Mouse (Mus musculus) limb, embryonic 14.5 days (tissue): ENCODE measurements around the gene Klf12. TPM values are rescaled to one million over a fixed set of nuclear protein-coding genes. Genes with fewer than 3 reads are reported as not detected.

Source experiments
- ATAC-seq: fragments of 200-750 bp; cut with Nextera tagmentation; 2 replicates; pipeline ENCODE4 v1.8.0; 2017; ENCODE audit warnings: low read depth, moderate number of reproducible peaks, moderate TSS enrichment; ENCODE audit not compliant: low FRiP score
- DNase-seq: peaks from one replicate; pipeline ENCODE4 v3.0.0-alpha.2; 2015; ENCODE audit warnings: low spot score
- H3K27ac ChIP-seq: fragments of 300-500 bp; sonication (generic); replicated peaks from 2 replicates; pipeline ENCODE4 v1.5.1; 2014; ENCODE audit warnings: low read depth, mild to moderate bottlenecking, low read length, moderate library complexity, mixed read lengths
- H3K27me3 ChIP-seq: fragments of 300-500 bp; sonication (generic); 2 replicates; pipeline ENCODE4 v1.6.1; 2014; ENCODE audit warnings: low read length, mixed read lengths; ENCODE audit not compliant: control insufficient read depth, insufficient read depth
- H3K36me3 ChIP-seq: fragments of 300-500 bp; sonication (generic); 2 replicates; pipeline ENCODE4 v1.6.1; 2014; ENCODE audit warnings: mild to moderate bottlenecking, low read length, moderate library complexity, mixed read lengths; ENCODE audit not compliant: control insufficient read depth, insufficient read depth
- H3K4me1 ChIP-seq: fragments of 300-500 bp; sonication (generic); 2 replicates; pipeline ENCODE4 v1.6.1; 2014; ENCODE audit warnings: antibody characterized with exemption, low read length, mixed read lengths; ENCODE audit not compliant: control insufficient read depth, insufficient read depth
- H3K4me2 ChIP-seq: fragments of 300-500 bp; sonication (generic); replicated peaks from 2 replicates; pipeline ENCODE4 v1.6.1; 2014; ENCODE audit warnings: low read depth, mild to moderate bottlenecking, low read length, moderate library complexity; ENCODE audit not compliant: severe bottlenecking
- H3K4me3 ChIP-seq: fragments of 300-500 bp; sonication (generic); replicated peaks from 2 replicates; pipeline ENCODE4 v1.5.1; 2014; ENCODE audit warnings: low read length
- H3K9ac ChIP-seq: fragments of 300-500 bp; sonication (generic); 2 replicates; pipeline ENCODE4 v1.6.1; 2014; ENCODE audit warnings: mild to moderate bottlenecking, low read depth, low read length, moderate library complexity; ENCODE audit not compliant: severe bottlenecking
- H3K9me3 ChIP-seq: fragments of 300-500 bp; sonication (generic); 2 replicates; pipeline ENCODE4 v1.6.1; 2016; ENCODE audit warnings: low read length; ENCODE audit not compliant: control insufficient read depth
- POLR2A ChIP-seq: fragments of 200-500 bp; IDR thresholded peaks from 2 replicates; pipeline ENCODE4 v1.8.0; 2012; ENCODE audit warnings: inconsistent platforms, mild to moderate bottlenecking, moderate library complexity, borderline replicate concordance; ENCODE audit not compliant: insufficient read depth, insufficient read length; ENCODE audit errors: extremely low read depth
- WGBS: fragments of 180-500 bp; shearing (Covaris S2); extraction: QIAGEN DNeasy Blood & Tissue Kit; methylation state at CpG from one replicate; pipeline ENCODE4 v1.1.7; 2014; 5-methylcytosine and 5-hydroxymethylcytosine counted together
- polyA plus RNA-seq, 2 experiments: library from polyadenylated mRNA; depleted of rRNA in 1 of 2; stranded (reverse) in 1 of 2; unstranded in 1 of 2; fragments of >200 nt; fragmentation: Nextera tagmentation in 1 of 2; extraction: Ambion mirVana in 1 of 2; gene quantifications; 2 replicates each; pipeline versions ENCODE4 v1.2.1 to v1.2.3; 2012 to 2014

Klf12 gene
- polyA plus RNA-seq (2012; rRNA removed) (28.7 and 32.0 TPM in 2 replicates), polyA plus RNA-seq (2014; fragmentation: Nextera tagmentation; extraction: Ambion mirVana) (23.7 and 27.7 TPM in 2 replicates)

GRCm38 (mm10) chr14:100284119-100284860 lies at the start of gene Klf12:
Gene Klf12, minus strand, starts transcription at chr14:100284679.
- Histone ChIP-seq H3K9me3 (peaks cover 4% of the 10 kb centered on the region; the same call in 1 of the 2 replicates), H3K36me3 (no peaks in the 10 kb centered on the region), H3K27me3 (no peaks in the 10 kb centered on the region), H3K4me1 (peaks cover 9% of the 10 kb centered on the region; the same call in 1 of the 2 replicates), H3K4me2 (peak within 1 kb of the TSS; percentile 87), H3K27ac (peak within 1 kb of the TSS; percentile 96), H3K4me3 (peak within 1 kb of the TSS; percentile 62), H3K9ac (peak within 1 kb of the TSS; percentile 76)
- ATAC-seq (peak; percentile 86), DNase-seq (peak; percentile 87)
- TF ChIP-seq POLR2A: 0 out of 2 replicates have a peak, but pooled peaks have one; percentile 22
- 0% methylated on average over 32 of the region's 40 CpGs for WGBS

DNA sequence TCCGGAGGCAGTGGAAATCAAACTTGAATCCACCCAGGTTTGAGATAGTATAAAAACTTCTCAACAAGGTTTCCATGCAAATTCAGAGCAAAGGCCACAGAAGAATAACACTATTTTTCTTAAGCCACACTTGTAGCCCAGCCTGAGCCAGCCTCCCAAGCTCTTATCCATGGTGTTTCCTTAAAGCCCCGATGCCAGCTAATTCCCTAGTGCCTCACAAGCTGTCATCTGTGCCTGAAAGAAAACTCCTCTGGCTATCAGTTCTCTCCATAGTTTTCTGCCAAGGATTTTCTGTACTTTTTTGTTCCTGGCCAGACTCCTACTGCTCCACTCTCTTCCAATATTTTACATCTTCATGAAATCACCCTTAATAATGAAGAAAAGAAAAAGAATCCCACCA lies 48.9 kb upstream of the Klf12 start:
- no peak for TF ChIP-seq POLR2A
- WGBS: 72% methylated on average over 2 of the region's 2 CpGs
- no peaks in the 10 kb centered on the region for H3K9me3 ChIP-seq
- no peaks in the 10 kb centered on the region for H3K36me3 ChIP-seq
- H3K27me3 ChIP-seq: no peaks in the 10 kb centered on the region
- no peak overlapping the region for H3K27ac ChIP-seq
- ATAC-seq (no peak), DNase-seq (no peak)
- H3K9ac ChIP-seq: no peak overlapping the region
- H3K4me1 ChIP-seq: no peaks in the 10 kb centered on the region
- no peak overlapping the region for H3K4me2 ChIP-seq
- H3K4me3 ChIP-seq: no peak overlapping the region

DNA sequence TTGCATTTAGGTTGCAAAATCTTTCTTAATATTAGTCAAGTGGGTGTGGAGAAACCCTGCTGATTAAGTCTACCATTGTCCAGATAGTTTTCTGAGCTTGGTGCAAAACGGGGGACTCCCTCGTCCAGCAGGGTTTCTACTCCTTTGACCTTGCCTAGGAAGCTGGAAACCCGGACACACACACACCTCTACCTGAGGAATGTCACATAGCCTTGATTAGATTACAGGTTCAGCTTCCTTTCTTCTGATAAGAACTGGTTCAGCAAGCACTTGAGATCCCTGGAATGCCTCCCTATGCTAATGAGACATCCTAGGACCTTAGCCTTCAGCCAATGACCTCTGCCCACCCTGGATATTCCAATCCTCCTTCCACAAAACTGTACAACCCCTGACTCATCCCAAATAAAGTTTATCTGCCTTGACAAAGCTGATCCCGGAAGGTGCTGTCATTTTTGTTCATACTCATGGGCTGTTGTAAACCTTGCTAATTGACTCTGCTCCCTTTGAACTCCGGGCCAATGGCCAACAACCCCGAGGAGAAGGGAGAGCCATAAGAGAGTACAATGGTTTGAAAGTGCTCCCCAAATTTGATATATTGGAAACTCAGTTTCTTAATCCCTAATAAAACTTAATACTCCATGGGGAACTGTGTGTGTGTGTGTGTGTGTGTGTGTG lies 44.3 kb upstream of the Klf12 start:
- DNase-seq: no peak
- no peaks in the 10 kb centered on the region for H3K4me1 ChIP-seq
- H3K4me3 ChIP-seq: no peak overlapping the region
- H3K9me3 ChIP-seq: no peaks in the 10 kb centered on the region
- no peaks in the 10 kb centered on the region for H3K36me3 ChIP-seq
- H3K27ac ChIP-seq: no peak overlapping the region
- H3K27me3 ChIP-seq: no peaks in the 10 kb centered on the region
- no peak for ATAC-seq
- no peak overlapping the region for H3K4me2 ChIP-seq
- H3K9ac ChIP-seq: no peak overlapping the region
- 60% methylated on average over 6 of the region's 6 CpGs for WGBS
- no peak for TF ChIP-seq POLR2A

DNA sequence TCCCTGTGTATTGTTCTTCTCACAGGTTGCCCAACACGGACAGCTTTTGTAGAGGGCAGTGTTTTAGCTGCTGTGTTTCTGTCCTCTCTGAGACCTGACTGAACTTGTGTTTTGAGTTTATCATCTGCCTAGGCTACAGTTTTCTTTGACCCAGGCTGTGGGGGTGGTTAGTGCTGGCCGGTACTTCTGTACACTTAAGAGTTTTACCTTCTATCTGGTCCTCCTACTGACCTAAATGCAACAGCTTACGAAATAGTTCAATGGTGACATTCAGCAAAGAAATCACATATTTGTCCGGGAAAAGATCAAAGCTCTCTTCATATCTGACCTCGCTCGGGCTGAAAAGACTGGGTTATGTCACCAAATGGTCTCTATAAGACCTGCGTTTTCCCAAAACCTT lies 39.8 kb upstream of the Klf12 start:
- no peak overlapping the region for H3K4me2 ChIP-seq
- no peak for TF ChIP-seq POLR2A
- ATAC-seq (no peak), DNase-seq (no peak)
- 72% methylated on average over 7 of the region's 7 CpGs for WGBS
- no peak overlapping the region for H3K4me3 ChIP-seq
- no peaks in the 10 kb centered on the region for H3K36me3 ChIP-seq
- peaks cover 2% of the 10 kb centered on the region; the same call in 1 of the 2 replicates for H3K9me3 ChIP-seq
- no peaks in the 10 kb centered on the region for H3K27me3 ChIP-seq
- no peak overlapping the region for H3K9ac ChIP-seq
- H3K27ac ChIP-seq: no peak overlapping the region
- H3K4me1 ChIP-seq: no peaks in the 10 kb centered on the region

- Histone ChIP-seq H3K9me3 (peaks cover 2% of the 10 kb centered on the region; the same call in 1 of the 2 replicates), H3K27ac (no peak overlapping the region), H3K4me1 (no peaks in the 10 kb centered on the region), H3K4me3 (no peak overlapping the region), H3K36me3 (no peaks in the 10 kb centered on the region), H3K4me2 (no peak overlapping the region), H3K27me3 (no peaks in the 10 kb centered on the region), H3K9ac (no peak overlapping the region)
- DNase-seq (no peak), ATAC-seq (no peak)
- whole genome bisulfite sequencing: 94% methylated on average over 6 of the region's 6 CpGs
- TF ChIP-seq POLR2A: no peak
Measured at GRCm38 (mm10) chr14:100322012-100322411, 37.5 kb upstream of the Klf12 start.
